Mouse (Mus musculus) MEL (cell line): ENCODE measurements around the gene Arid1b. TPM values are rescaled to one million over a fixed set of nuclear protein-coding genes. Genes with fewer than 3 reads are reported as not detected.

Source experiments
- DNase-seq: peaks from one replicate; pipeline ENCODE4 v3.0.0; 2011; ENCODE audit warnings: low read depth, low spot score
- H3K27ac ChIP-seq: 2 replicates; pipeline ENCODE4 v1.5.1; 2012; ENCODE audit warnings: low read depth, mild to moderate bottlenecking, control low read depth, low read length, moderate library complexity; ENCODE audit not compliant: control insufficient read depth
- H3K27me3 ChIP-seq, 2 experiments: fragments of 150-350 bp in 1 of 2; sonication (generic) in 1 of 2; 2 replicates each; pipeline ENCODE4 v1.6.1; 2012; ENCODE audit warnings: low read length in 2 of 2, mild to moderate bottlenecking in 2 of 2, improper control_type of control experiment in 1 of 2, moderate library complexity in 1 of 2; ENCODE audit not compliant: insufficient read depth in 2 of 2, control insufficient read depth in 1 of 2
- H3K36me3 ChIP-seq, 2 experiments: 2 replicates each; pipeline ENCODE4 v1.6.1; 2012 to 2014; ENCODE audit warnings: low read length in 2 of 2, improper control_type of control experiment in 1 of 2, inconsistent platforms in 1 of 2, mild to moderate bottlenecking in 1 of 2; ENCODE audit not compliant: insufficient read depth in 2 of 2, control insufficient read depth in 1 of 2
- H3K4me1 ChIP-seq, 2 experiments: fragments of 150-350 bp in 1 of 2; sonication (generic) in 1 of 2; 2 replicates each; pipeline ENCODE4 v1.6.1; 2012; ENCODE audit warnings: low read length in 2 of 2, improper control_type of control experiment in 1 of 2, mild to moderate bottlenecking in 1 of 2; ENCODE audit not compliant: insufficient read depth in 2 of 2, control insufficient read depth in 1 of 2
- H3K4me3 ChIP-seq, 2 experiments: fragments of 150-350 bp in 1 of 2; sonication (generic) in 1 of 2; 2 replicates each; pipeline ENCODE4 v1.5.1; 2012; ENCODE audit warnings: low read depth in 2 of 2, low read length in 2 of 2, mild to moderate bottlenecking in 2 of 2, moderate library complexity in 2 of 2, control low read depth in 1 of 2, improper control_type of control experiment in 1 of 2; ENCODE audit not compliant: control insufficient read depth in 1 of 2, insufficient read depth in 1 of 2
- H3K79me2 ChIP-seq: 2 replicates; pipeline ENCODE4 v1.6.1; 2012; ENCODE audit warnings: mild to moderate bottlenecking, low read length, moderate library complexity; ENCODE audit not compliant: control insufficient read depth, poor library complexity, insufficient read depth
- H3K9ac ChIP-seq: 2 replicates; pipeline ENCODE4 v1.6.1; 2012; ENCODE audit warnings: low read depth, mild to moderate bottlenecking, control low read depth, low read length, moderate library complexity; ENCODE audit not compliant: control insufficient read depth, poor library complexity, severe bottlenecking
- H3K9me3 ChIP-seq: fragments of 150-350 bp; sonication (generic); replicated peaks from 2 replicates; pipeline ENCODE4 v1.6.1; 2012; ENCODE audit warnings: mild to moderate bottlenecking, low read length, improper control_type of control experiment, moderate library complexity; ENCODE audit not compliant: insufficient read depth
- CHD2 ChIP-seq: IDR thresholded peaks from 2 replicates; pipeline ENCODE4 v1.6.1; 2011; ENCODE audit warnings: low read length, improper control_type of control experiment
- E2F4 ChIP-seq: IDR thresholded peaks from 2 replicates; pipeline ENCODE4 v1.6.1; 2011; ENCODE audit warnings: low read depth, low read length, improper control_type of control experiment, borderline replicate concordance
- GABPA ChIP-seq: IDR thresholded peaks from 2 replicates; pipeline ENCODE4 v1.6.1; 2012; ENCODE audit warnings: low read depth, mild to moderate bottlenecking, inconsistent platforms, low read length, improper control_type of control experiment, moderate library complexity
- GATA1 ChIP-seq: IDR thresholded peaks from 2 replicates; pipeline ENCODE4 v1.6.1; 2011; ENCODE audit warnings: low read depth, low read length, improper control_type of control experiment
- HCFC1 ChIP-seq: IDR thresholded peaks from 2 replicates; pipeline ENCODE4 v1.6.1; 2012; ENCODE audit warnings: low read depth, mild to moderate bottlenecking, inconsistent platforms, low read length, improper control_type of control experiment, moderate library complexity
- JUND ChIP-seq: IDR thresholded peaks from 2 replicates; pipeline ENCODE4 v1.6.1; 2011; ENCODE audit warnings: low read depth, mild to moderate bottlenecking, improper control_type of control experiment, low read length
- MAFK ChIP-seq: IDR thresholded peaks from 2 replicates; pipeline ENCODE4 v1.6.1; 2011; ENCODE audit warnings: low read depth, mild to moderate bottlenecking, low read length, improper control_type of control experiment, borderline replicate concordance
- MEF2A ChIP-seq: IDR thresholded peaks from 2 replicates; pipeline ENCODE4 v1.6.1; 2014; ENCODE audit warnings: low read depth, mild to moderate bottlenecking, inconsistent platforms, low read length, improper control_type of control experiment; ENCODE audit not compliant: poor library complexity, insufficient replicate concordance, severe bottlenecking; ENCODE audit errors: extremely low read depth
- MYB ChIP-seq: IDR thresholded peaks from 2 replicates; pipeline ENCODE4 v1.6.1; 2011; ENCODE audit warnings: mild to moderate bottlenecking, low read depth, low read length, improper control_type of control experiment
- NELFE ChIP-seq: IDR thresholded peaks from 2 replicates; pipeline ENCODE4 v1.6.1; 2011; ENCODE audit warnings: low read depth, low read length, improper control_type of control experiment
- POLR2A ChIP-seq, 2 experiments: IDR thresholded peaks; 2 replicates each; pipeline ENCODE4 v1.6.1; 2011 to 2012; ENCODE audit warnings: low read length in 2 of 2, mild to moderate bottlenecking in 2 of 2, control low read depth in 1 of 2, improper control_type of control experiment in 1 of 2, low read depth in 1 of 2, moderate library complexity in 1 of 2; ENCODE audit not compliant: control insufficient read depth in 1 of 2, insufficient read depth in 1 of 2, poor library complexity in 1 of 2
- POLR2AphosphoS2 ChIP-seq: IDR thresholded peaks from 2 replicates; pipeline ENCODE4 v1.6.1; 2011; ENCODE audit warnings: low read length, improper control_type of control experiment
- POLR2AphosphoS5 ChIP-seq: IDR thresholded peaks from 2 replicates; pipeline ENCODE4 v1.6.1; 2012; ENCODE audit warnings: low read depth, borderline replicate concordance, mild to moderate bottlenecking, inconsistent platforms, low read length, moderate library complexity, mixed read lengths
- SMC3 ChIP-seq: IDR thresholded peaks from 2 replicates; pipeline ENCODE4 v1.6.1; 2011; ENCODE audit warnings: low read depth, low read length, improper control_type of control experiment
- TAL1 ChIP-seq: IDR thresholded peaks from 2 replicates; pipeline ENCODE4 v1.6.1; 2012; ENCODE audit warnings: mild to moderate bottlenecking, inconsistent platforms, low read length, moderate library complexity, mixed read lengths
- USF1 ChIP-seq: IDR thresholded peaks from 2 replicates; pipeline ENCODE4 v1.6.1; 2014; ENCODE audit warnings: low read depth, mild to moderate bottlenecking, inconsistent platforms, low read length, improper control_type of control experiment, moderate library complexity
- USF2 ChIP-seq, 2 experiments: IDR thresholded peaks; 2 replicates each; pipeline ENCODE4 v1.6.1; 2011 to 2012; ENCODE audit warnings: improper control_type of control experiment in 2 of 2, low read length in 2 of 2, borderline replicate concordance in 1 of 2, inconsistent platforms in 1 of 2, low read depth in 1 of 2, mild to moderate bottlenecking in 1 of 2; ENCODE audit not compliant: insufficient read depth in 1 of 2
- ZKSCAN1 ChIP-seq: IDR thresholded peaks from 2 replicates; pipeline ENCODE4 v1.6.1; 2012; ENCODE audit warnings: low read depth, mild to moderate bottlenecking, inconsistent platforms, low read length, improper control_type of control experiment, moderate library complexity
- ZMIZ1 ChIP-seq: IDR thresholded peaks from 2 replicates; pipeline ENCODE4 v1.6.1; 2012; ENCODE audit warnings: low read depth, mild to moderate bottlenecking, inconsistent platforms, low read length, improper control_type of control experiment, moderate library complexity
- ZNF384 ChIP-seq: IDR thresholded peaks from 2 replicates; pipeline ENCODE4 v1.6.1; 2012; ENCODE audit warnings: low read depth, mild to moderate bottlenecking, inconsistent platforms, low read length, improper control_type of control experiment
- polyA plus RNA-seq, 2 experiments: library from polyadenylated mRNA; stranded (reverse) in 1 of 2; unstranded in 1 of 2; fragments of >175 nt in 1 of 2; fragments of >200 nt in 1 of 2; gene quantifications; 2 replicates each; pipeline versions ENCODE4 v1.2.1 to v1.2.4; 2012; ENCODE audit warnings: low replicate concordance in 2 of 2, low read depth in 1 of 2; ENCODE audit not compliant: insufficient read length in 2 of 2, insufficient read depth in 1 of 2, missing spikeins in 1 of 2
- total RNA-seq: library from RNA; depleted of rRNA; stranded (reverse); fragments of 300-350 nt; gene quantifications from 2 replicates; pipeline ENCODE4 v1.2.3, GENCODE M21; 2012

The Arid1b gene
- total and polyA plus RNA-seq, 3 experiments = 13.4 to 17.4 TPM; not detected in 1

- H3K27ac ChIP-seq = no peak overlapping the region
- H3K9me3 ChIP-seq = no peaks in the 10 kb centered on the region
- no peak for TF ChIP-seq ZMIZ1
- no peak for TF ChIP-seq POLR2AphosphoS2
- no peak for TF ChIP-seq MYB
- TF ChIP-seq ZNF384 = no peak
- no peak for TF ChIP-seq USF1
- TF ChIP-seq POLR2AphosphoS5 = no peak
- no peak for TF ChIP-seq JUND
- TF ChIP-seq CHD2 = no peak
- no peak for TF ChIP-seq SMC3
- TF ChIP-seq GATA1 = no peak
- no peak for TF ChIP-seq TAL1
- no peak for TF ChIP-seq HCFC1
- TF ChIP-seq NELFE = no peak
- TF ChIP-seq MEF2A = no peak
- no peak for TF ChIP-seq MAFK
- no peak for TF ChIP-seq E2F4
- no peak for TF ChIP-seq ZKSCAN1
- no peak for TF ChIP-seq USF2 (IDR thresholded peaks at IDR 0.05; ENCODE audit: borderline replicate concordance in 1 of 2, insufficient read depth in 1 of 2, low read depth in 1 of 2, low read length in 2 of 2)
- TF ChIP-seq GABPA = no peak
- no peak overlapping the region for H3K4me3 ChIP-seq
- no peaks in the 10 kb centered on the region for H3K27me3 ChIP-seq
- H3K36me3 ChIP-seq = peaks cover 0 to 3% of the 10 kb centered on the region in 2 experiments; a peak in 1 of 4 replicates
- H3K9ac ChIP-seq = no peak overlapping the region
- H3K79me2 ChIP-seq = no peaks in the 10 kb centered on the region
- no peaks in the 10 kb centered on the region for H3K4me1 ChIP-seq
- DNase-seq = no peak
Measured at GRCm38 (mm10) chr17:5267747-5268146, 273.6 kb downstream of the Arid1b start.

GRCm38 (mm10) chr17:5269302-5269701 is 275.2 kb downstream of the Arid1b start:
- H3K9me3 ChIP-seq = no peaks in the 10 kb centered on the region
- no peak overlapping the region for H3K4me3 ChIP-seq
- TF ChIP-seq POLR2A (IDR thresholded peaks at IDR 0.05; ENCODE audit: control insufficient read depth in 1 of 2, insufficient read depth in 1 of 2, low read depth in 1 of 2, low read length in 2 of 2, poor library complexity in 1 of 2) (no peak), MAFK (no peak)
- no peak overlapping the region for H3K27ac ChIP-seq
- no peak overlapping the region for H3K9ac ChIP-seq
- H3K4me1 ChIP-seq = no peaks in the 10 kb centered on the region
- DNase-seq = no peak
- peaks cover 0 to 3% of the 10 kb centered on the region in 2 experiments; a peak in 1 of 4 replicates for H3K36me3 ChIP-seq
- no peaks in the 10 kb centered on the region for H3K79me2 ChIP-seq
- no peaks in the 10 kb centered on the region for H3K27me3 ChIP-seq
